Mouse (Mus musculus): ENCODE results near the gene Kalrn.

The Kalrn gene

DNA sequence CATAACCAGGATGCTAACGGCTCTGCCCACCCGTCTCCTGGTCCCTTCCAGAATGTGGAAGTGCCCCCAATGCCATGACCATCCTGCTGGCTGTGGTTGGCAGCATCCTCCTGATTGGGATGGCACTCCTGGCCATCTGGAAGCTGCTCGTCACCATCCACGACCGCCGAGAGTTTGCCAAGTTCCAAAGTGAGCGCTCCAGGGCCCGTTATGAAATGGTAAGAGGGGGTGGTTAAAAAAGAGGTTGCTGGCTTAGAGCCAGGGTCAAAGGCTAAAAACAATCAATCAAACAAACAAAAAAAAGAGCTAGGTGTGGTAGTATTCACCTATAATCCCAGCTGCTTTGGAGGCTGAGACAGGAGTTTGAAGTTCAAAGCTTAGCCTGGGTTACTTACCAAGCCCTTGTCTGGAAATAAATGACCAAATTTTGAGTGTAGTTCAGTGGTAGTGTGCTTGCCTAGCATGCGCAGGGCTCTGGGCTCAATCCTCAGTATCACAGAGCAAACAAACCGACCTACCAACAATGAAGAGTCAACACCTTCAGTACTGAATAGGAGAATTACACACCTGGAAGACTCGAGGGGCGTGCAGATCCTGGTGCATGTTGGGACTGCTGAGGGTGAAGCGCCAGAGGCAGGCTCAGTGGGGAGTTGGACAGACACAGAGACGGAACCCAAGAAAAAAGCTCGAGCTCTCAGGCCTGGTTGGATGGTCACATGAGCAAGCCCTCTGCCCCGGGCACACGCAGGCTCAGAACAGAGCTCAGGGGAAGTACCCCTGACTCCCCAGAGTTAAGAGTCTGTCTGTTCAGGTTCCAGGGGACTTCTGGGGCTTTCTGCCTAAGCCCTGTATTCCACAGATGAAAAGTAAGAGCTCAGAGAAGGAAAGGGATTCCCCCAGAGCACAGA is 625.4 kb downstream of the Kalrn start:
- peak; percentile 54 for DNase-seq

DNA sequence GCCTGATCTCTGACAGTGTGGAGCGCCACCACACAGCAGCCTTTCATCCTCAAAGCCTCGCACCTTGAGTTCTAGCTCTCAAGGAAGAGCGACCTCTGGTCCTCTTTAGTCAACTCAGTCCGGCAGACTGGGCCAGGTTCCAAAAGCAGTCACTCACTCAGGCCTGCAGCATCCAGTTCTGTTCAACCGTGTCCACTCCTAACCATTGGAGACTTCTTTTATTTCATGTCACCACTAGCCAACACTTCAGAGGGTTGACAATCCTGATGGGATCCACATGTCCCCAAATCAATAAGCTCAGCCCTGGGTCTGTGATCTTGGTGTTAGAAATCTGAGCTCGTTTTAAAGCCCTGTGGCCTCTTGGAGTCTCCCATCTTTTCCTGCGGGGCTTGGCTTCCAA is 627.3 kb downstream of the Kalrn start:
- DNase-seq = no peak

DNA sequence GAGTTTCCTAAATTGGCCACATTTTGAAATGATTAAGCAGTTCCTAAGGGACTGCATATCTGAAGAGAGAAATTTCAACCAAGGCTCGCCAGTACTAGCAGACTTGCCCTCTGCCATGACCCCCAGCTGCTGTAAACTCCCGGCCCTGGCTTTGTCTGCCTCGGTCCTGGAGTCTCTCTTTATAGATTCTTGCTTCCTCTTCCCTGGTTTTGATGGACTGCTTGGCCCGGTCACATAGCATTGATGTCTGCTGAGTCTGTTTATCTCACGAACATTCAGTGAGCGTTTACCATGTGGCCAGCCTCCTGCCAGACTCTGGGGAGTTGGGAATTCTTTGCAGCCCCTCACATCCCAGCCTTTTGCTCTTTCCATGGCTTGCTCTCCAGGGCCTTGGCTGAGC is 628.6 kb downstream of the Kalrn start:
- DNase-seq = no peak

DNA sequence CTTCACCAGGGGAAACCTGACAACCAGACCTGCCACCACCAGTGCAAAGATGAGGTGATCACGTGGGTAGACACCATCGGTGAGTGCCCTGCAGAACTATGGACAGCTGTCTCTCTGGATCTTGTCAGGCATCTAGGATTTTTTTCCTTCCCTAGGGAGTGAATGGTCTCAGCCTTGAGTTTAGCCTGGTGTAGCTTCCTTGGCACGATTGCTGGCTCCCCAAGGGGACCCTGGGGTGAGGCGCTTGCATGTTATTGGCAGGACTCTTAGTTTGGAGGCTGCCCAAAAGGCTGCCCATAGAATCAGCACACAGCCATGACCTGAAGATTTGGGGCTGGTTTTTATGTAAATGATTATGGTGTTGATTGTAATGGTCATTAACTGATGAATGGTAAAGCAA is 629.2 kb downstream of the Kalrn start:
- DNase-seq = peak; percentile 61

DNA sequence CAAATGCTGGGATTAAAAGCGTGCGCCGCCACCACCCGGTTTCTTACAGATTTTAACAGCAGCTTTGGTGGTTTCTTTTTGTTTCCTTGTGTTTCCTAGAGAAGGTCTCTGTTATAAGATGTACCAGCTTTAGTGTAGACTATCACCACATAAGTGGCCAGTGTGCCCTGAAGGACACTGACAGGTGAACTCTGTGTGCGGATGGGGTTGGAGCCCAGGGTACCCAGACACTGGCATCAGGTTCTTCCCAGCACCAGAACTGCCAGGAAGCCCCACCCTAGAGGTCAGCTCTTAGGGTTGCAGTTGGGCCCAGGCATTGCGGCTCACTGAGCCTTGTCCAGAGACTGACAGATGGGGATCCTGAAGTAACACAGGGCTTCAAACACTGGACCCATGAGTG is 629.9 kb downstream of the Kalrn start:
- DNase-seq = no peak

DNA sequence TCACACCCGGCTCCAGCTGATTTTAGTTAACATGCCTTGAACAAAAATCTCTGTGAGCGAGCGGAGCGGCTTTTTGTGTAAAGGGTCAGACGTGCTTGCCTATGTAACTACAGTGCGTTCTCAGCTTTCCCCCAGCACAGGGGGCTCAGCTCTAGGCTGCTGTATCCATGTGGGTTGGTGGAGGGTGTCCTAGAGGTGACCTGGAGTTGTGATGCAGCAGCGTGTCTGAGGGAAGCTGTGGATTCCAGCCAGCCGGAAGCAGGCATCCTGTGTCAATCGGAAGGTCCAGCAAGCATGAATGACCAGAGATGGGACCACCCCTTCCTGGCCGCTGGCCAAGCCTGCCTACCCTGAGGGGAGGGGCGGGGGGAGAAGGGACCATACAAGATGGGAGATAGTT is 631.0 kb downstream of the Kalrn start:
- peak; percentile 63 for DNase-seq

DNA sequence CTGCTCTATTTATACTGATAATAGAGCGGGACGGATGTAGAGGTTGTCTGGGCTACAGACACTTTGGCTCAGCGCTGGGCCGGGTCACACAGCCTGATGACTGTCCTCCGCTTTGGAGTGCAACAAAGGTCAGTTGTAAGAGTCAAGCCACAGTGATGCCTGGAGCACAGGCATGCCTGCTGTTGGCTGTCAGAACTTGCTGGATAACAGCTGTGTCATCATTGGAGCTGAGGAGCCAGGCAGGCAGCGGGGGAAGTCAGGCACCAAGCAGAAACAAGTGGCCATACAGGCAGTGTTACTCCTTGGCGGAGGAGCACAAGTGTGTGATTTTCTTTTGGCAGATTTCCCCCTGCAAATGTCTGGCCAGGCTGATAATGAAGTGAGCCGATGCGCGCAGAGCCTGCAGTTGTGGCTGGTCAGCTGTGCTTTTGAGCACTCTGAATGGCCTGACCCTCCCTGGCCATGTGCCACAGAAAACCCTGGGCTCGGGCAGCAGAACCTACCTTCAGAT is 632.0 kb downstream of the Kalrn start:
- DNase-seq = peak; percentile 62

DNA sequence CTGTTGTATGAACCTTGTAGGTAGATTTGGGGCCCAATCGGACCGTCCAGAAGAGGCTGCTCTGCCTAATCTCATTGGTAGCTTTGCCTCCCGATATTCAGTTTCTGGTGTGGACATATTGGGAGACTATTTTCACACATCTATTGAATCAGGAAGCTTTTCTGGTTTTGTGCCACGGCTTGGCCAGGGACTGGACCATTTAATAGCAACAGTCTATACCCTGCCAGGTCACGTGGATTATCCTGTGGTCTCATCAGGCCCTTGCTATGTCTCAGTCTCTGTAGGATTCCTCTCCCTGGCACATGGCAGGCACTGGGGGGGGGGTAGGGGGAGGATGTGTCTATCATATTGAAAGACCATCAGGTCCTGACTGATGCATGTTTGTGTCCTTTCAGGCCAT is 633.2 kb downstream of the Kalrn start:
- DNase-seq = peak; percentile 73

DNA sequence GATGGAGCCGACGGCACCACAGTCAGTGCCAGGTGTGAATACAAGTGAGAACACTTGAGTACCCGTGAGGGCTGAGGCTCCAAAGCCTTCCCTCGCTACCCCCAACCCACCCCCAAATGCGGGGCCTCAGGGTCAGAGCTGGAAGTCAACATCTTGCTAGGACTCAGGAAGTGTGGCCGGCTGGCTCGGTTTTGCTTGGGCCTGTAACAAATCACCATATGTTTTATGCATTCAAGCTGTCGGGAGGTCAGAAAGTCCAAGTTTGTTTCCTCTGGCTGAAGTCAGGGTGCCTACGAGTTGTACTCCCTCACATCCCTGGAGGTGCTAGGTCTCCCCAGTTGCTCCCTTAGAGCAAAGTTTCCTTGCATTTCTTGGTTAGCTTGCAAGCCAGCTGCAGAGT is 633.7 kb downstream of the Kalrn start:
- no peak for DNase-seq

DNA sequence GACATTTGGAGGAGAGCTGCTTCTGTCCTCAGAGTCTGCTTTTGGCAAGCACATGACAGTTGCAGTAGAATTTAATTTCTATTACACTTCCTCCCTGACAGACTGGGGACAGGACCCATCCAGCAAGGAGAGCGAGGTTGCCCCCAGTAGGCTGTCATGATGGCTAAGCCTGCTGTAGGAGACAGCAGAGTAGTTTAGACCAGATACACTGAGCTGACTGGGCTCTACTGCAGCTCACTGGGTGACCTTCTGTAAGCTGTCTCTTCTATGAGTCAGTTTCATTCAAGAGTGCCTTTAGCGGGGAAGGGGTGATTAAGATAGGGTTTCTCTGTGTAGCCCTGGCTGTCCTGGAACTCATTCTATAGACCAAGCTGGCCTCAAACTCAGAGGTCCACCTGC is 634.2 kb downstream of the Kalrn start:
- no peak for DNase-seq

DNA sequence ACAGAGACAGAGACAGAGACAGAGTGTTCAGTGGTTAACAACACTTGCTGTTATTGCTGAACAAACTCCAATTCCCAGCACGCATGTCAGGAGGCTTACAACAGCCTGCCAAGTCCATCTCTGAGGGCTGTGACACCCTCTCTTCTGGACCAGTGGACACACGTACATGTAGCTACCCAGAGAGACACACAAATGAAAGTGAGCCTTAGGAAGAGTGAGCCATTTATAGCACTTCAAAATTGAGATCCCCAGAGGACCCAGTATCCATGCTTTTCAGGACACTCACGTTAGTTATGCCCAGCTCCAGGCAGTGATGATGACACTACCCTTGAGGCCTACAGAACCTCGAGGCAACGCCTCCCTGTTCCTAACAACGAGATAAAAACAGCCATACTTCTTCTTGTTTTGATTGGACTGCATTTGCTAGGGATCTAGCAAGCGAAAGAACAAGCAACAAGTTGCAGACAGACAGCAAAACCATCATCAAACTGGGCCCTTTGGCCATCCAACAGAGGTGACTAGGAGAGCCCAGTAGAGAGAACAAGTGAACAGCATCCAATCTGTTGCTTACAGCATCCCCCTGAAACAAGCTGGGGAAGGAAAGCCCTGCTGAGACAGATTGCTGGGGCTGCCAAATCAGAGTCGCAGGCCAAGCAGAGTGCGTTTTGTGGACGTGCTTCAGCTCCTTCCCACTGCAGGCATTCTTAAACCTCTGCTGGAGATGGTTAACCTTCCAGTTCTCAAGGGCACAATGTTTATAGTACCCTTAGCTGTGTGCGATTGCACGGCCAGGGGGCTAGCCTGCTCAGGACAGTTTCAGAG is 634.8 kb downstream of the Kalrn start:
- DNase-seq = peak; percentile 64

DNA sequence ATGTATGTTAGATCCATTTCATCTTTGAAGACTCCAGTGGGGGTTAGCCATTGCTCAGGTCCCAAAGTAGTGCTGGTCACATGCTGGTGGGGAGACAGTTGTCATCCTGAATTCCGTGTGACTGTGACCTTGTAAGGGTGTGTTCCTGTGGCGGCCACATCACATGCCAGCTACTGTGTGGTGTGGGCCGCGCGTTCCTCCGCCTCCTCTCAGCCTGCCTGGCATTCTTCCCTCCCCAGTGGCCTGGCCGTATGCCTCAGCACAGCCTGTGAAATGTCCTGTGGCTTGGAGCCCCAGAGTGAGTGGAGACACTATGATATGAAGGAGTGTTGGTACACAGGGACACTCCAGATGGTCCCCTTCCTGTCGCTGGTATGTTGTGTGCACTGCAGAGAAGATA is 635.8 kb downstream of the Kalrn start:
- peak; percentile 94 for DNase-seq

DNA sequence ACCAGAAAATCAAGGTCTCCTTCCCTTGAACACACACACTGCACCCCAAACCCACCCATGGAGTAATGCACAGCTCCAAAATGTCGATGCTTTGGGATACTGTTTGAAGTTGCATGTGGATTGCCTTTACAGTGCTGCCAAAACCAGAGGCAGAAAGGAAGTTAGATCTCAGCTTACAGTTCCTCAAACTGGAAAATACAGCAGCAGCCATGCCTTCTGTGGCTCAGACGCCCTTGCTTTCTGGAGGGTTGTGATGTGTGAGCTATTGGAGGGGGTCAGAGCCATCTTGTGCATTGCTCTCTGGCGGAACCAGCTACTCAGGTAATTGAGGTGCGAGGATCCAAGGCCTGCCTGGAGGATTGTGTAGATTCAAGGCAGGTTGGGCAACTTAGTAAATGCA is 636.4 kb downstream of the Kalrn start:
- no peak for DNase-seq

DNA sequence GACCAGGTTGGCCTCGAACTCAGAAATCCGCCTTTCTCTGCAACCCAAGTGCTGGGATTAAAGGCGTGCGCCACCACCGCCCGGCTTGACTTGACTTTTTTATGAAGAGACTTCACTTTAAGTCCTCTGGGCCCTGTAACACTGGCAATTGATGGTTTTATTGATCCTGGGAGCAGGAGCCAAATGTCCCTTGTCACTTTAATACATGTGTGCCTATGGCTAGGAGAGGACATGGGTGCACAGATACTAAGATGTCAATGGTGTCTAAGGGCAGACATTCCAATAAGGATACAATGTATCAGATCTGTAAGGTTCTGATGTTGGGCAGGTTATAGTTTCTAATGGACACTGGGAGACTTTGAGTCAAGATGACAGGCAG is 637.9 kb downstream of the Kalrn start:
- DNase-seq = no peak

DNA sequence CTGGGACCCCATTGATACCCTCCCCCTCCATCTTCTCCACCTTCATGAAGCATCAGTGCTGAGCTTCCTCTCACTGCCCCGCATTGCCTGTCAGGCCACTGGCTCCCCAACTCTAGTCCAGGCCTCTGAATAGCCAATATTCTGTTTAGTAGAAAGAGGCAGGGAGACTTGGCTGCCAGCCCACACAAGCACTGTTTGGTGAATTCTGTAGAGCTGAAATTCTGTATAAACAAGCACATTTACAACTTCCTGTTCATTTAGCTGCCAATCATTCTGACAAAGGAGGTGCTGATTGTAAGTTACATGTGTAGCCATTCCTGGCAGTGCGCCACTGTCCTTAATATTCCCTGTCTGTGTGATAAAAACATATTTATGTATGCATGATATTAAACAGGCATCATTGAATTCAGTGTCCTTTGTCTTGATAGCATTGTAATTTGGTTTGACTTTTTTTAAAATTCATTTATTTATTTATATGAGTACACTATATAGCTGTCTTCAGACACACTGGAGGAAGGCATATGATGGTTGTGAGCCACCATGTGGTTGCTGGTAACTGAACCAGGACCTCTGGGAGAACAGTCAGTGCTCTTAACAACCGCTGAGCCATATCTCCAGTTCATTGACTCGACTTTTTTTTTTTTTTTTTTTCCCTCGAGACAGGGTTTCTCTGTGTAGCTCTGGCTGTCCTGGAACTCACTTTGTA is 638.5 kb downstream of the Kalrn start:
- DNase-seq = no peak

DNA sequence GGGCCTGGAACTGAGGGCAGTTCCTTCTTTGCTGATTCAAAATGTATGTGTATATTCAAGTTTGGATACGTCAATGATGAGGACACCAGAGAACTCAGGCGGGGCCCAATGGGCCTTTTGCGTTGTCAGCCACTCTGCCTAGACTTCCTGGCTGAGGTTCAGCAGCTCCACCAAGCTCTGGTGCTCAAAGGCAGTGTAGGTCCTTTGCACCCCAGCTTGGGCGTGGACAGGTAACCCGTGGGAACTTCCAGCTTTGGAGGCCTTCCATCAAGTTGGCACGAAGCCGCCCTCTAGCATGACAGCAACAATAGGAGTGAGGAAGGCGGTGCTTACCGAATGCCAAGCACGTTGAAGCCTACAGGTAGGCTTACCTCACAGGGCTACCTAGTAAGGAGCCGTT is 639.9 kb downstream of the Kalrn start:
- DNase-seq = no peak

DNA sequence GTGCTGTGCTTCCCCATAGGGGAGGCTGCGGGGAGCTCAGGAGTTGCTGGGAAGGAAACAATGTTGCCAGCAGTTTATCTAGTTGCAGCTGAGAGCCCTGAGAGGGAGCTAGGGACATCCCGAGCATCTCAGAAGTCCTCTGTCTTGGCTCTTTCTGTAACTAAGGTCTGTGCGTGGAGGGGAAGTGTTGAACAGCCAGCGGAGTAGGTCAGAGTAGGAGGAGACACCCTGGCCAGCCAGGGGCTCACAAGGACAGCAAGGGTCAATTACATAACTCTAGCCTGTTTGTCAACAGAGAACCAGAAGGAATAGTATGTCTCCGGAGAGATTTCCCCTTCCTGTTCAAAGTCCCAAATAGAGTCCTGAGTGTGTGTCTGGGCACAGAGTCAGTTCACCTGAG is 641.2 kb downstream of the Kalrn start:
- no peak for DNase-seq

DNA sequence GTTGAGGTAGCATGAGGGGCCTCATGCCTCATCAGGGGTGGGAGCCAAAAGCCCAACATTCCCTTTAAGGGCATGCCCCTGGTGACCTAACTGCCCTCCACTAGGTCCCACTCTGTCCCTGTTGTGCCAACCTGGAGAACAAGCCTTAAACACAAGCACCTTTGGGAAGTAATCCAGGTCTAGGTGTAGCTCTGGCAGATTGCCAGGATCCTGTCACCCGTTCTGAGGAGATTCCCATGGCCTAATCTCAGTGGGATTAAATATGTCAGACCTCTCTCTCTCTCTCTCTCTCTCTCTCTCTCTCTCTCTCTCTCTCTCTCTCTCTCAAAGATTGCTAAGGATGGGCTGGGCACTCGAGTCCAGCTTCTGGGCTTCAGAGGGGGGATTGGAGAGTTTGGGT is 641.6 kb downstream of the Kalrn start:
- no peak for DNase-seq

DNA sequence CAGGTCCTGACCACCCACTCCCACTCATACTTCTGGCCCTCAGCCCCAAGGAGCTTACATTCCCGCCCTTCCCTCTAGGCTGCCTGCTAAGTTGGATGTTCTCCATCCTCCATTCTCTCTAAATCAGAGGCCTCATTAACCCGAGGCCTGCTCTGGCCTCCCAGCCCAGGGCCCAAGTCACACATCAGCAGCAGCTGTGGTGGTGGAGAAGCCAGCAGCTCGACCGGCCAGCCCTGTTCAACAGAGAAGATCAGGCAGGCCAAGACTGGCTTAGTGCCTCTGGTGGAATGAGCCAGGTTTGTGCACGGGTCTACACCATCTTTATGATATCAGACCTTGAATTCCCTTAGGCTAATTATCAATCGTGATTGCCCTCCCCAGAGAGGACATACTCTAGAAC is 642.5 kb downstream of the Kalrn start:
- no peak for DNase-seq

DNA sequence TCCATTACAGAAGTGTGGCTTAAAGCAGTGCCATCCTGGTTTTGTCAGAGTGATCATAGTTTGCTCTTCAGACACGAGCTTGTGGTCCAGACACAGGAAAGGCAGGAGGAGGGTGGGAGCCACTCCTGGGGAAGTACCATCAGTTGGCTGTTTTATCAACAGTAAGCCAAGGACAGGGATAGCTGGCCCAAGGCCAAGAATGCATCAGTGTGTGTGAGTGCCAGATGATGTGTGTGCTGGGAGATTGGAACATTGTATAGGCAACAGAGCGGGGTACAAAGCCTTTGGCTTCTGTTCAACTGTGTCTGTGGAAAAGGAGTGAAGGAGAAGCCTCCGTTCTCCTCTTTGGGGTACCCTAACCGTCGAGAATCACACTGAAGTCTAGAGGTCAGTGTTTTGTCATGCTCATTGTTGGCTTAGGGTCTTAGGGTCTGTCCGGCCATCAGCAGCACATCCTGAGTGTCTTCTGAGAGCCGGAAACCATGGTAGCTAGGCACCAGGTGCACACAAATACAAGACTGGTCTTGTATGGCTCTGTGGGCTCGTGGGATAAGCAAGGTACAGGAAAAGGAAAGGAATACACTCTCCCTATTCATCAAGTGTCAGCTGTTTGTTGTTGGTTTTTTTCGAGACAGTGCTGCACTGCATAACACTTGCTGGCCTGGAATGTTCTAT is 644.4 kb downstream of the Kalrn start:
- DNase-seq = no peak

DNA sequence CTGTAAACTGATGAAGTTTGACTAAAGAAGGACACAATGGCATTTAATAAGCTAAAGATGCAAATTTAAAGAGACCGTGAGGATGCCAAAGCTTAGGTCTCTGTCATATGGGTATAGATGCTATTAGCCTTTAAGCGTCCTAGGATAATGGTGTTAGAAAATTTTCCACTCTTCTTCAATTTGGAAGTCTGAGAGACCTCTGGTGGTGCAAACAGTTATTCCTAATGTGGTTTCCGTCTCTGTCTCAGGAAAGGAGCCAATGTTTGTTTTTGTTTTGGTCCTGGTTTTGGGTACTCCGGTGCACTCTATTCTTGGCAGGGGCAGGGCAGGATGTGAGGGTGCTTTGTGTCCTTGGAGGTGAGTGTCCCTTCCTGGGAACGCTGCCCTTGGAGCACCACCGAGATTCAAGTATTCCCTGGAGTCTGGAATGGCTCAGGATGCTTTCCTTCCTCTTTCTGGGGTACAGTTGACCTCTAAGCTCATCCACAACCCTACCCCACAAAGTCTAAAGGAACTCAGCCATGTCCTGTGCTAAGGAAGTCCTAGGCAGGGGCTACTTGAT is 646.0 kb downstream of the Kalrn start:
- no peak for DNase-seq

DNA sequence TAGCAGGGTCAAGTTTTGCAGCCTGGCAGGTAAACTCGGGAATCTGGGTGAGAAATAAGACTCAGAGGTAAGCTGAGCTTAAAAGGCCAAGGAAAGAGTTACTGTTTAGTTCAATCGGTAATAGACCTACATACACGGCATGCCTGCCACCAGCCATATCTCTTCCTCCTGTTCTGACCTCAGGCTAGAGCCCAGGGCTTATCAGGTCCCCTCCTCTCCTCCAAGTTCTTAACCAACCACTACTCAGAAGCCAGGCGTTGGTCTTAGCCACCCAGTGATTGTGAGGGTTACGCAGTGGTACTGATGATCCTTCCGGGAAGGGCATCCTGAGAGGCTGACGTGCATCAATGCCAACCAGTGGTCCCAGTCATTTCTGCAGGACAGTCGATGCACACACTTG is 649.6 kb downstream of the Kalrn start:
- no peak for DNase-seq

DNA sequence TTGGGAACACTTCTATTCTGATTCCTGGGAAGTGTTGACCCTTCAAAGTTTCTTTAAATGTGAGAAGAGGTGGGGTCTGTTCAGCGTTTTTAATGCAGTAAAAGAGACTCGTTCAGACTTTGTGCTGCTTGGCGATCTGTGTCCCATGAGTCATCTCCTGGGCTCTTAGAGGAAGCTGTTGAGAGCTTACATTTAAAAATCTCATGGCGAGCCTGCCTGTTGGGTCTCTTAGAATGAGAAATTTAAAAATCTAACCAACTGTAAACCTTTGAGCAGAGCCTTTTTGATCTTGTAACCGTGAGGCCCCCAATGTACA is 650.4 kb downstream of the Kalrn start:
- DNase-seq = no peak

Measured in cerebellum, adult 11-12 months (tissue).